Mouse (Mus musculus) spleen, adult 12 weeks (tissue): ENCODE measurements around the gene Gm43552.
A peak's percentile ranks its signal among the peaks of the same experiment; 100 is the strongest.
"Not testable (repeated sequence)": the region's sequence is repeated elsewhere in the genome, so short reads cannot be mapped to it uniquely, and the experiment has no call there.

Experiments
- DNase-seq: peaks from one replicate; pipeline ENCODE4 v3.0.0; 2022; ENCODE audit warnings: low spot score

The Gm43552 gene

DNA sequence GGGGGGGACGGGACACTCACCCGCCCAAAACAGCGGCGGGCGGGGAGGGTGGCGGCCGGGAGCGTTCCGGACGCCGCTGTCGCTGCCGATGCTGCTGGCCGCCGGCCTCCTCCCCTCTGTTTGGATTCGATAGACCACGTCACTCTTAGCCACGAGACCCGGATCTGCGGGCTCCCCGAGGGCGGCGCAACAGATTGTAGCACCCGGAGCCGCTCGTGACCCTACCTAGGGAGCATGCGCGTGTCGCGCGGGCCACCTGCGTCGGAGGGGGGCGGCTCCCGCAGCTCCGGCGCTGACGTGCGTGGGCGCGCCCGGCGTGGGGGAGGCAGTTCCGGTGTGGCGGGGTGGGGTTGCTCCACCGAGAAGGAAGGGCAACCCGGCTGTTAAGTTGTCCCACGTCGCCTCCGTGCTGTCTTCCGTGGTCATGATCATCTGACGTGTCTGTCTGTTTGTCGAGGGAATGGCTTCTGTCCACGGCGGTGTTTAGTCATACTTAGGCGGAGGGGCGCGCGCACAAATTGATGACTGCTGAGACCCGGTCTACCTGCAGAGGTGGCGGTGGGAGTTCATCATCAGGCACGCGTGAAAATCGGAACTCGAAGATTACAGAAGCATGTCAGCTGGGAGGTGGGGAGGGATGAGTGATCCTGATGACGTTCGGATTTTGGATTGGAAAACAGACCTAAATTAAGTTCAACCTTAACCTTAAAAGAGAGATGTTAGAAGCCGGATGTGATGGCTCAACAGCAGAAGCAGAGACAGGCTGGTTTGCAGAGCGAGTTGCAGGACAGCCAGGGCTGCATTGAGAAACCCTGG is at the start of gene Gm43552:
Gene Gm43552 (minus strand): TSS at position 118 of the 816 bp plus-strand sequence.
- DNase-seq, result peak; percentile 89

GRCm38 (mm10) chr5:65541889-65542288 is 49.3 kb upstream of the Gm43552 start:
- DNase-seq, result no peak

DNA sequence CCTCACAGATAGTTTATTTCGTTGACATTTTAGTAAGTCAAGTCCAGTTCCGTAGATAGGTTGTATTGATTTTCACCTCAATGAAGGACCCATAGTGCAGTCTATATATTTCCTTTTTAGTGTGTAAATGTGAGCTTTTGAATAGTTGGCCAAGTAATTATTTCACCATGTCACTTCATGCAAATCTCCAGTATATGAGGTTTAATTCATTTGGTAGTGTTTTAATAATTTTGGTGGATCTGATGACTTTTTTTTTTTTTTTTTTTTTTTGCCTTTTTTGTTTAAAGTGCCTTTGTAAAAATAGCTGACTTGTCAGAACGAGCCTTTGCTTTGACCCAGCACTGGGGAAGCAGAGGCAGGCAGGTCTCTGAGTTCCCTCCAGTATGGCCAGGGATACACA is 47.2 kb upstream of the Gm43552 start:
- no peak for DNase-seq

GRCm38 (mm10) chr5:65538829-65539228 is 46.2 kb upstream of the Gm43552 start:
- DNase-seq, result no peak

DNA sequence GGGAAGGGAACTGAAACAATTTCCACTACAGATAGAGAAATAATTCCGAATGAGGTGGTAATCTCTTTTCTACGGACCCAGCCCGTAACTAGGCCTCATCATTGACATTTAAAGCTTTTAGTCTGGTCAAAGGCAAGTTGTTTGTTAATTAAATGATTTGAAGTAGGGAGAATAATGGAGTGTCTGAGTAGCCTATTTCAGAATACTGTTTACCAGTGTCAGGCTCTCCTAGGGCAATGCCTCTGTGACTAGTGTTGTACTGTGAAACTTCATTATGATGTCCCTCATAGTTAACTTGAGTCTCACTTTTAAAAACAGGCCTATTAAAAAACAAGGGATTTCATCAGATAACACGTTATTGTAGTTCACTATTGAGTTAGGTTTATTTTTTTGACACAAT is 45.5 kb upstream of the Gm43552 start:
- DNase-seq, result no peak

- no peak for DNase-seq
Measured at GRCm38 (mm10) chr5:65537420-65538071, 44.9 kb upstream of the Gm43552 start.

DNA sequence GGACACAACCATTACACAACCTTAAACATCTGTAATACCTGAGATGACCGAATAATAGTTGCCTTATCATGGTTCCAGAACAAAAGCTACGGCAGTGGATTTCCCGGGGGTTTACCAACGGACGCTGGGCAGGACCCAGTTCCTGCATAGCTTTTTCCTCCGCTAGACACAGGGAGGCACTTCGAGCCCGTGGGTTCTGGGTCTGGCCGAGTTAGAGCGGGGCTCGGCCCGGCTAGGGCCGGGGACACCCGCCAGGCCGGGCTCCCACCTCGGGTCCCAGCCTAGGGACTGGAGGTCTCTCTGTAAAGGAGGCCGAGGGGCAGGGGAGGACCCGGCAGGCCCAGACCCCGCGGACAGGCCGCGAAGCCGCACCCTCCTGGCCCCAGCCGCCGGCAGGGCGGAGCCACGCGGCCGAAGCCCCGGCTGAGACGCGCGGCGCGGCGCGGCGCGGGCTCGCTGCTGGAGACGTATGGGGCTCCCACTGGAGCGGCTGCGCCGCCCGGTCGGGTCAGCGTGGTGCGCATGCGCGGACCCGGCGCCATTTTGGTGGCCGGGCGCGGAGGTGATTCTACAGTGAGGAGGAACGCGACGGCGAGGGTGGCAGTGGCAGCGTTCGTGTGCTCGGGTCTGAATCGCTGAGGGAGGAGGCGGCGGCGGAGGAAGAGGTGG is 44.3 kb upstream of the Gm43552 start, which contains the start of the genes Smim14 and Ube2k:
Gene Smim14 (minus strand): TSS at position 434 of the 669 bp plus-strand sequence.
Gene Ube2k (plus strand): TSS at position 483 of the 669 bp plus-strand sequence.
- DNase-seq, result peak; percentile 95

DNA sequence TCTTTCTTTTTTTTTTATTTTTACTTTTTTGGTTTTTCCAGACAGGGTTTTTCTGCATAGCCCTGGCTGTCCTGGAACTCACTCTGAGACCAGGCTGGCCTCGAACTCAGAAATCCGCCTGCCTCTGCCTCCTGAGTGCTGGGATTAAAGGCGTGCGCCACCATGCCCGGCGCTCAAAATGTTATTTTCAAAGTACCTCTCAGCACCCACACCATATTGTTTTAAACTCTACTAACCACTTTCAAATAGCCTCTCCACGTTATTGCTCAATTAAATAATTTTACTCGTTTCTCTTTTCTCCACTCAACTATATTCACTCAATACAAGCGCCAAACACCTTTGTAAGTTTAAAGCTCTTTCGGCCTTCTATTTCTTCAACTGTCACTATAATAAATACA is 43.4 kb upstream of the Gm43552 start:
- DNase-seq, result not testable (repeated sequence)

GRCm38 (mm10) chr5:65535457-65536067 is 42.9 kb upstream of the Gm43552 start:
- DNase-seq, result peak; percentile 38

DNA sequence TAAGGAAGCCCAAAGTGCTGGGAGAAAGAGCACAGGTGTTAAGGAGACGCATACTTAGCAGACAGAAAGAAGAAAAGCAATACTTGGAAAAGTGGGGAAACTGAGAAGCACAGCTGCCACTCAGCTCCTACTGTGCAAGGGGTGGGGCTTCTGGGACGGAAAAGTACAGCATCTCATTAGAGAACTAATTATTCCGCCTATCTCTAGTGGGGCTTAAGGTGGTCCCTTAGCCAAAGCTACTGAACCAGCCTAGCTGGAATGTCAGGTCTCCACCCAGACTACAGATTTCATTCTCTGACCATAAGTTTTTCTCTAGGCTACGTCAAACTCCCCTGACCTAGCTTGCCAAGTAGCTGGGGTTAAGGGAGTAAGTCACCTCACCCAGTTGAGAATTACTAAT is 41.9 kb upstream of the Gm43552 start:
- no peak for DNase-seq

- no peak for DNase-seq
Measured at GRCm38 (mm10) chr5:65531283-65531682, 38.6 kb upstream of the Gm43552 start.

DNA sequence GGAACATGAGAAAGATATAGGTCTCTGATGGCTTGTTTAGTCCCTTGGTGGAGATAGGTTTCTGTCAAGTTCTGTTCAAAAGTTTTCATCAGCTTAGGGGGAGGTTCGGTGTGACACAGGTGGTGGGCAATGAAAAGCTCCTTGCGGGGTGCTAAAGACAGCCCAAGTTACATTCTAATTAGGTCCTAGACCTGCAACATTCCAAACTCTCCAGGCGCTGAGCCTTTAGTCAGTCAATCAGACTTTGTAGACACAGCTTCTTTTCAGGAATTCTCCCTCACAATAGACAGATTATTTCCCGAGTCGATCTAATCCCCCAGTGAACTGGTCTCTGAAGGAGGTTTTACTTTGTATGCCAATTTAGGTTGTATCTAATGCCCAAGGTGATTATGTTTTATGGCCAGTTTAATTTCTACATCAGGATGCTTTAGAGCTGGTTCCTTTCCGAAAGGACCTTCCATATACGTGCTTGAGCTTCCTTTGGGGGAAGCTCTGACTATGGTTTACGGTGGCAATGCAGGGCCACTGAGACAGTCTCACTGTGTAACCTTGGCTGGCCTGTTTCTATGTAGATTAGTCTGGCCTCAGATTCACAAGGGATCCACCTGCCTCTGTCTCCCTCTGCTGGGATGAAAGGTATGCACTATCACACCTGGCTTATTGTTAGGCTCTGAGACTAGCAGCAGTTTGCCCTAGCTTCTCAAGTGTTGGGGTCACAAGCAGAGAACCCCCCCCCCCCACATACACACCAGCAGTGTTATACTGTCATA is 33.2 kb upstream of the Gm43552 start:
- DNase-seq, result no peak

GRCm38 (mm10) chr5:65524831-65525230 is 32.2 kb upstream of the Gm43552 start:
- DNase-seq, result no peak

GRCm38 (mm10) chr5:65521803-65522202 is 29.2 kb upstream of the Gm43552 start:
- DNase-seq, result no peak

DNA sequence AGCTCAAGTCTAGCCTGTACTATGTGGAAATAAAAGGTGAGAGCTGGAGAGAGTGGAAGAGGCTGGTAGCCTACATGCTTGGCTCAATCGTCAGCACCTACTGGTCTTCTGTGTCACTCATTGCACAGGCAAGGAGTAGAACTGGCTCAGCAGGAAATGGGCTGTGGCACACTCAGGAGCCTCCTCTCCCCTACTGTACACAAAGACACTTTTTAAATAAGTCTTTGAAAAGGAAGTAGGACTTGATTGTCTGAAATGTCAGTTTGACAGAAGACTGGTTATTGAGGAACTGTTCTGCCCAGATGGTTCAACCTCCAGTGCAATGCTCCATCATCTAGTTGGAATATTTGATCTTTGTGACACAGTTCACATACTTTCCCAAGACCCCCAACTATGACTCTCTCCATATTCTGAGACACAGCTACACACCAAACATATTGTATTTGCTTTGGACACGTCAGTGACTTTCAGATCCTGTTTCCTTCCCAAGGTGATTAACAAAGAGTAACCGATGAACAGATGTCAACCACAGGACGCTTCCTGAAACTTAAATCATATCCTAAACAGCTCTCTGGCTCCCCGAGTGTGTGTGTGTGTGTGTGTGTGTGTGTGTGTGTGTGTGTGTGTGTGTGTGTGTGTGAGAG is 22.1 kb upstream of the Gm43552 start:
- peak; percentile 11 for DNase-seq

DNA sequence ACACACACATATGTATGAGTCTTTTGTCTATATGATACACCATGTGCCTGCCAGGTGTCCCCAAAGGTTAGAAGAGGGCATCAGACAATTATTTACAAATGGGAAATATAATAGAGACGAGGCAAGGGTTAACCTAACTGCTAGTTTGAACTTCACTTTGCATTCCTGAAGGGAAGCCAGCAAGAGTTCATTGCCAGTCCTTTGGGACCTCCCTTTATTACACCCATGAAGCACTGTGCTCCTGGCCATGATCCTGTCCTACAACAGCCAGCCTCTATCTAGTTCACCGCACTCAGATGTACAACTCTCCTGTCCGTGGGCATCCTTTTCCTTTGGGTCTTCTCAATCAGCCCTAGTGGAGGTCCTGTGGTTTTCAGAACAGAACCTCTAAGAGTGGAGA is 20.9 kb upstream of the Gm43552 start:
- DNase-seq, result no peak

GRCm38 (mm10) chr5:65508395-65508794 is 15.8 kb upstream of the Gm43552 start:
- no peak for DNase-seq

DNA sequence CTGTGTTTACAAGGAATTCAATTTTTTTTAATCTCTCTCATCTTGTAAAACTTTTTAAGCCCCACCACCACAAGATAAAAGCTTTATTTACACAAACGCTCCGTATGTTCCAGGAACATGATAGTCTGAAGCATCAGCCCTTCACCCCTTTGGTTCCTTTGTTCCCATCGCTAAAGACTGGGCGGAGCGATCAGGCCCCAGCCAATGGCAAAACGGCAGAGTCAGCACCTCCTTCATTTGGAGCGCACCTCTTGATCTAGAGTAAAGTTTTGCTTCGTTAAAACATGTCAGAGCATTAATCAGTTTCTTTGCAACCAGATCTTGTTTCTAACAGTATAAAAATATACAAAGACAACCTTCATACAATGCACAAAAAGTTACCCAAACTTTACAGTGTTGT is 13.2 kb upstream of the Gm43552 start:
- no peak for DNase-seq

DNA sequence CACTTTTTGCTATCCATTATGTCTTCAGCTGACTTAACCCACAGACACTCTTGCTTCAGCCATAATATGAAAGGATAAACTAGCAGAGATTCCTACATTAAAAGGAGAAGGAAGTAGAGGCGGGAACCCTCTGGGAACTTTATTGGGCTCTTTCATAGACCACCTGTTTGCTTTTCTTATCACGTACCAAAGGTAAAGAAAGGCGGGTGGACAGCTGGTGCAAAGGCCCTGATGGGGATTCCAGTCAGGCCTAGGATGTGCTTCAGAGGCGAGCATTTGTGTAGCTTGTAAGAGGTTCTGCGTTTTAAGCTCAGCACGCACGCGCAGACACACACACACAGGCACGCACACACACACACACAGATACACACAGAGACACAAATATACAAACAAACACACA is 8.8 kb upstream of the Gm43552 start:
- DNase-seq, result no peak

- no peak for DNase-seq
Measured at GRCm38 (mm10) chr5:65500231-65500630, 7.6 kb upstream of the Gm43552 start.
